Mouse (Mus musculus): ENCODE data around the gene Ttll9.

Gene Ttll9

DNA sequence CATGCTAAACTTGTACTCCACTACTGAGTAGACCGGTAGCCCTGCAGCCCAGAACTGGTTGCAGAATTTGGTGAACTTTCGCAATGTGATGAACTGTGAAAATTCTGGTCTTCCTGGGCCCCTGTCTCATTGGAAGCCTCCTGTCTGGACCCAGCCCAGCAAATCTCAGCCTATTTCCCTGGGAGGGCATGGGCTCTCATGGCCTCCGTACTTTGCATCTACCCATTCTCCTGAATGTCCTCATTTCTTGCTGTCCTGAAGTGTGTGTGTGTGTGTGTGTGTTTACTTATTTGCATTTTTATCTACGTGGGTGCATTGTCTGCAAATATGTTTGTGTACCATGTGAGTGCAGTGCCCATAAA lies 87.7 kb downstream of the Ttll9 start:
- in situ Hi-C loops (cut with MboI, MseI) = no loop called here

DNA sequence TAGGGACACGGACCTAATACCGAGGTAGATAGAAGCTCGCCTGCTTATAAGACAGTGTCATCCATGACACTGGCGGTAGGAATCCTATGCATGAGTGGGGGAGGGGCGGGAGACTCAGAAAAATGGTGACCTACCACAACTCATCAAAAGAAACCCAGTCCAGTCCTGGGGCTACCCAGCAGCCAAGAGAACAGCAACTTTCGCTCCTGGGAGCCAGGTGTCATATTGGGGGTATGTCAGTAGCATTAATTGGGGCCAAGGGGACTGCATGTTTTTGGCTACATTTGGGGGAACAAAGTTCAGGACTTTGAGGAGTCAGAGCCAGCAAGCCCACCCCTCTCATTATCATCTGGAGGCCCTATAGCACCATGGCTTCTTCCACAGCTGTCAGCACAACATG lies 88.8 kb downstream of the Ttll9 start:
- in situ Hi-C loops (cut with MboI, MseI) = no loop called here

GRCm38 (mm10) chr2:153051537-153051936 lies 89.3 kb downstream of the Ttll9 start:
- in situ Hi-C loops (cut with MboI, MseI) = no loop called here

DNA sequence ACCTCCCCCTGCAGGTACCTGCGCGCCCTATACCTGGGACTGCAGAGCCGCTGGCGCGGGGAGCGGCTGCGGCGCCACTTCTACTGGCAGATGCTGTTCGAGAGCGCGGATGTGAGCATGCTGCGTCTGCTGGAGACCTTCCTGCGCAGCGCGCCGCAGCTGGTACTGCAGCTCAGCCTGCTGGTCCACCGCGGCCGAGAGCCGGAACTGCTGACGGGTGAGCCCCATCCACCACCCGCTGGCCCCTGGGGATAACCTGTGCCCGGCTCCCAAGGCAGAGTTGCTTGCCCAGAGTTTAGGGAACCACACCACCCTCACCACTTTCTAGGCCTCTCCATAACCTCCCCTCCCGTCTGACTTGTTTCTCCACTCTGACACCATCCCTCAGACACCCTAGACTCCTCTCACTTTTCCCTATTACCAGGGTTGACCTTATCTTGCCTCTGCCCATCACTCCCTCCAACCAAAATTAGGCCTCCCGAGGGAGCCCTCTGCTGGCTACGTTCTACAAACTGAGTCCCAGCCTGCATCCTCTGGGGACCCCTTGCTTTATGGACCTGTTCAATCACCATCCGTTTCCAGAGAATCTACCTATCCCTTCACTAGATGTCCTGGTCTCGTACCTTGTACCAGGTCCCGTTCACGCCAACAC lies 90.5 kb downstream of the Ttll9 start:
- in situ Hi-C loops (cut with MboI, MseI) = no loop called here

- in situ Hi-C loops (cut with MboI, MseI) = no loop called here
These were observed 91.6 kb downstream of the Ttll9 start for GRCm38 (mm10) chr2:153053896-153054295.

- in situ Hi-C loops (cut with MboI, MseI) = no loop called here
These were observed 93.1 kb downstream of the Ttll9 start for GRCm38 (mm10) chr2:153055270-153055920.
